Mouse (Mus musculus) heart, embryonic 14.5 days (tissue): ENCODE measurements at regions not wholly inside any gene's neighbourhood (a gene's known extent, or its start where the extent isn't known, plus 50 kb on each side); places are given as distances from the start of the nearest gene placed in this dataset.

ENCODE experiments used
- ATAC-seq: fragments of 200-750 bp; cut with Nextera tagmentation; 2 replicates; pipeline ENCODE4 v1.8.0; 2017; ENCODE audit warnings: low read depth, moderate TSS enrichment; ENCODE audit not compliant: insufficient number of reproducible peaks, insufficient read depth, low FRiP score
- H3K27ac ChIP-seq, 2 experiments: fragments of 200-500 bp in 1 of 2; fragments of 300-500 bp in 1 of 2; sonication (generic) in 1 of 2; replicated peaks in 1 of 2; 2 replicates each; pipeline ENCODE4 v1.5.1; 2012 to 2014; ENCODE audit warnings: low read depth in 2 of 2, low read length in 2 of 2, control low read depth in 1 of 2, mild to moderate bottlenecking in 1 of 2, mixed read lengths in 1 of 2; ENCODE audit not compliant: control insufficient read depth in 1 of 2, insufficient read depth in 1 of 2
- H3K27me3 ChIP-seq: fragments of 300-500 bp; sonication (generic); 2 replicates; pipeline ENCODE4 v1.6.1; 2014; ENCODE audit warnings: mild to moderate bottlenecking, low read length, control low read depth; ENCODE audit not compliant: control insufficient read depth, insufficient read depth
- H3K36me3 ChIP-seq: fragments of 300-500 bp; sonication (generic); 2 replicates; pipeline ENCODE4 v1.6.1; 2014; ENCODE audit warnings: mild to moderate bottlenecking, control low read depth, low read length, mixed read lengths; ENCODE audit not compliant: control insufficient read depth, insufficient read depth
- H3K4me1 ChIP-seq, 2 experiments: fragments of 200-500 bp in 1 of 2; fragments of 300-500 bp in 1 of 2; sonication (generic) in 1 of 2; 2 replicates each; pipeline ENCODE4 v1.6.1; 2012 to 2014; ENCODE audit warnings: low read length in 2 of 2, control low read depth in 1 of 2, mixed read lengths in 1 of 2; ENCODE audit not compliant: control insufficient read depth in 2 of 2, insufficient read depth in 2 of 2
- H3K4me2 ChIP-seq: fragments of 300-500 bp; sonication (generic); 2 replicates; pipeline ENCODE4 v1.6.1; 2014; ENCODE audit warnings: mild to moderate bottlenecking, low read length
- H3K4me3 ChIP-seq, 2 experiments: fragments of 200-500 bp in 1 of 2; fragments of 300-500 bp in 1 of 2; sonication (generic) in 1 of 2; 2 replicates each; pipeline ENCODE4 v1.5.1; 2012 to 2014; ENCODE audit warnings: low read length in 2 of 2, mild to moderate bottlenecking in 2 of 2, control low read depth in 1 of 2, low read depth in 1 of 2, moderate library complexity in 1 of 2; ENCODE audit not compliant: control insufficient read depth in 1 of 2, insufficient read depth in 1 of 2
- H3K9ac ChIP-seq: fragments of 300-500 bp; sonication (generic); 2 replicates; pipeline ENCODE4 v1.6.1; 2014; ENCODE audit warnings: mild to moderate bottlenecking, low read length
- H3K9me3 ChIP-seq: fragments of 300-500 bp; sonication (generic); 2 replicates; pipeline ENCODE4 v1.6.1; 2016; ENCODE audit warnings: low read length, control low read depth; ENCODE audit not compliant: control insufficient read depth
- WGBS: fragments of 180-500 bp; shearing (Covaris S2); extraction: QIAGEN DNeasy Blood & Tissue Kit; methylation state at CpG from one replicate; pipeline ENCODE4 v1.1.7; 2014; 5-methylcytosine and 5-hydroxymethylcytosine counted together

- no peak overlapping the region for H3K27ac ChIP-seq
- H3K9ac ChIP-seq = no peak overlapping the region
- no peak for ATAC-seq
- WGBS = 82% methylated on average over 4 of the region's 4 CpGs
- H3K4me2 ChIP-seq = no peak overlapping the region
- H3K27me3 ChIP-seq = no peaks in the 10 kb centered on the region
- H3K4me3 ChIP-seq = no peak overlapping the region
- no peaks in the 10 kb centered on the region for H3K4me1 ChIP-seq
- 0 out of 2 replicates have a peak, but pooled peaks cover 3% of the 10 kb centered on the region for H3K9me3 ChIP-seq
- no peaks in the 10 kb centered on the region for H3K36me3 ChIP-seq
Measured at GRCm38 (mm10) chr11:111223834-111224233, 157.9 kb downstream of the Kcnj2 start.

DNA sequence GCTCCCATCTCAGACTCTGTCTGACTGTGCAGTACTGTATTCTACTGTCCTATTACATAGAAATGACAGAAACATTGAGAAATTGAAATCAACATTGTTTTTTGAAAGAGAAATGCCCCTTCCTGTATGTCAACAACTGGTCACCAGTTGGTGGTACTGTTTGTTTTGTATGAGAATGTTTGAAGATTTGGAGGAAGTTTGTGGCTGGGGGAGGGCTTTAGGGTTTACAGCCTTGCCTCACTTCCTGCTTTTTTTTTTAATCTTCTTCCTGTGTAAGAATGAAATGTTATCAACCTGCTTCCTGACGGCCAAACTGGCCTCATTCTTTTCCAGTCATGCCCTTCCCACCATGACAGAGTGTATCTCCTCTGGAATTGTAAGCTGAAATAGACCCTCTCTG, 161.3 kb downstream of the Kcnj2 start:
- no peaks in the 10 kb centered on the region for H3K4me1 ChIP-seq
- H3K9me3 ChIP-seq = 0 out of 2 replicates have a peak, but pooled peaks cover 3% of the 10 kb centered on the region
- no peaks in the 10 kb centered on the region for H3K36me3 ChIP-seq
- H3K4me2 ChIP-seq = no peak overlapping the region
- H3K9ac ChIP-seq = no peak overlapping the region
- H3K4me3 ChIP-seq = no peak overlapping the region
- H3K27me3 ChIP-seq = no peaks in the 10 kb centered on the region
- 52% methylated on average over 1 of the region's 1 CpGs for WGBS
- no peak overlapping the region for H3K27ac ChIP-seq
- no peak for ATAC-seq

- Histone ChIP-seq H3K4me2 (no peak overlapping the region), H3K9ac (no peak overlapping the region), H3K9me3 (no peaks in the 10 kb centered on the region), H3K4me3 (no peak overlapping the region), H3K27ac (no peak overlapping the region), H3K36me3 (no peaks in the 10 kb centered on the region), H3K4me1 (no peaks in the 10 kb centered on the region), H3K27me3 (no peaks in the 10 kb centered on the region)
- 96% methylated on average over 1 of the region's 1 CpGs for WGBS
- ATAC-seq = no peak
Measured at GRCm38 (mm10) chr11:111236741-111237140, 170.8 kb downstream of the Kcnj2 start.

DNA sequence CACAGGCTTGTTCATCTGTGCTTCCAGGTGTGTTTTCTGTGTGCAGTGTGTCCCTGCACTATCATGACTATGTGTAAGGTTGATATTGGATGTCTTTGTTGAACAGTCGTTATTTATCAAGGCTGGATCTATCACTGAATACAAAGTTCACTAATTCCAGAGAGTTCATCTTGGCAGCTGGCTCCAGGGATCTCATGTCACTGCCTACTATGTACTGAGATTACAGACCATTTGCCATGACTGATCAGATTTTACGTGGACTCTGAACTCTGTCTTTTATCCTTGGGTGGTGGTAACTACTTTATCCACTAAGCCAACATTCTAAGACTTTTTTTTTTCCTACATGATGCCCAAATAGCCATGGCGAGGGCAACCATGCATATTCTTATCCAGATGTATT, 173.8 kb downstream of the Kcnj2 start:
- WGBS = 75% methylated on average over 3 of the region's 3 CpGs
- H3K4me3 ChIP-seq = no peak overlapping the region
- peaks cover 3 to 11% of the 10 kb centered on the region in 2 experiments for H3K4me1 ChIP-seq
- H3K27me3 ChIP-seq = no peaks in the 10 kb centered on the region
- ATAC-seq = no peak
- no peak overlapping the region for H3K27ac ChIP-seq
- no peak overlapping the region for H3K9ac ChIP-seq
- H3K36me3 ChIP-seq = no peaks in the 10 kb centered on the region
- H3K9me3 ChIP-seq = no peaks in the 10 kb centered on the region
- H3K4me2 ChIP-seq = no peak overlapping the region

DNA sequence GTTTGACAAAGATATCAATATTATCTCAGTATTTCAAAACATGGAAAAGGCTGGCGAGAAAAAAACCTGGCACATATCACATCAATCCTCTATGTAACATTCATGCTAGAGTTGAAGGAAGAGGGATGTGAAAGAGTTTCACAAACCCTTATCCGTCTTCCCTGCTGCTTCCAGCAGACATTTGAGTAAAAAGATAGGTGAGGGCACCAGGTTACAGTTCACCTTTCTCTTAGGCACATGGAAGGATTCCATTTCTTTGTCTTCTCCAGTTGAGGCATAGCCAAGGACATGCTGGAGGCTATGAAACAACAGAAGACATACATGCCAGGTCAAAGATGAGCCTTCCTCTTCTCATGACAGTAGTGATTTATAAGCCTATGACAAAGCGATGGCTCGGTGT, 186.3 kb downstream of the Kcnj2 start:
- 72% methylated on average over 4 of the region's 4 CpGs for WGBS
- ATAC-seq = no peak
- Histone ChIP-seq H3K9ac (no peak overlapping the region), H3K4me3 (no peak overlapping the region), H3K27me3 (no peaks in the 10 kb centered on the region), H3K9me3 (no peaks in the 10 kb centered on the region), H3K4me1 (peaks cover 3 to 9% of the 10 kb centered on the region in 2 experiments; a peak in 2 of 4 replicates), H3K4me2 (no peak overlapping the region), H3K36me3 (no peaks in the 10 kb centered on the region), H3K27ac (no peak overlapping the region)

- H3K9ac ChIP-seq = no peak overlapping the region
- 72% methylated on average over 3 of the region's 3 CpGs for WGBS
- H3K27ac ChIP-seq = no peak overlapping the region
- no peaks in the 10 kb centered on the region for H3K27me3 ChIP-seq
- no peak overlapping the region for H3K4me2 ChIP-seq
- no peaks in the 10 kb centered on the region for H3K9me3 ChIP-seq
- no peaks in the 10 kb centered on the region for H3K4me1 ChIP-seq
- no peaks in the 10 kb centered on the region for H3K36me3 ChIP-seq
- ATAC-seq = no peak
- H3K4me3 ChIP-seq = no peak overlapping the region
Measured at GRCm38 (mm10) chr11:111256596-111256995, 190.6 kb downstream of the Kcnj2 start.

- no peak for ATAC-seq
- H3K9me3 ChIP-seq = no peaks in the 10 kb centered on the region
- no peak overlapping the region for H3K27ac ChIP-seq
- no peak overlapping the region for H3K4me2 ChIP-seq
- no peak overlapping the region for H3K9ac ChIP-seq
- H3K4me3 ChIP-seq = no peak overlapping the region
- no peaks in the 10 kb centered on the region for H3K36me3 ChIP-seq
- no peaks in the 10 kb centered on the region for H3K27me3 ChIP-seq
- no peaks in the 10 kb centered on the region for H3K4me1 ChIP-seq
- 81% methylated on average over 11 of the region's 11 CpGs for WGBS
Measured at GRCm38 (mm10) chr11:111260691-111261383, 194.9 kb downstream of the Kcnj2 start.

GRCm38 (mm10) chr11:111273651-111274050, 207.7 kb downstream of the Kcnj2 start:
- no peak overlapping the region for H3K4me2 ChIP-seq
- H3K27me3 ChIP-seq = no peaks in the 10 kb centered on the region
- no peaks in the 10 kb centered on the region for H3K9me3 ChIP-seq
- H3K27ac ChIP-seq = no peak overlapping the region
- no peak overlapping the region for H3K4me3 ChIP-seq
- no peaks in the 10 kb centered on the region for H3K4me1 ChIP-seq
- H3K9ac ChIP-seq = no peak overlapping the region
- no peaks in the 10 kb centered on the region for H3K36me3 ChIP-seq
- no peak for ATAC-seq
